Mouse (Mus musculus) midbrain, embryonic 11.5 days (tissue): ENCODE data around the gene Crtc3. TPM values are rescaled to one million over a fixed set of nuclear protein-coding genes. Genes with fewer than 3 reads are reported as not detected.

Experiments used
- ATAC-seq: fragments of 200-750 bp; cut with Nextera tagmentation; 2 replicates; pipeline ENCODE4 v1.8.0; 2017; ENCODE audit warnings: moderate TSS enrichment, moderate library complexity; ENCODE audit not compliant: low FRiP score
- DNase-seq: peaks from one replicate; pipeline ENCODE4 v3.0.0; 2015; ENCODE audit warnings: low spot score; ENCODE audit errors: missing footprints
- H3K27ac ChIP-seq: fragments of 300-500 bp; sonication (generic); 2 replicates; pipeline ENCODE4 v1.5.1; 2014; ENCODE audit warnings: low read depth, low read length
- H3K27me3 ChIP-seq: fragments of 300-500 bp; sonication (generic); 2 replicates; pipeline ENCODE4 v1.6.1; 2014; ENCODE audit warnings: mild to moderate bottlenecking, low read length, moderate library complexity, mixed read lengths; ENCODE audit not compliant: control insufficient read depth, insufficient read depth
- H3K36me3 ChIP-seq: fragments of 300-500 bp; sonication (generic); 2 replicates; pipeline ENCODE4 v1.6.1; 2014; ENCODE audit warnings: mild to moderate bottlenecking, low read length, moderate library complexity, mixed read lengths; ENCODE audit not compliant: control insufficient read depth, insufficient read depth
- H3K4me1 ChIP-seq: fragments of 300-500 bp; sonication (generic); 2 replicates; pipeline ENCODE4 v1.6.1; 2014; ENCODE audit warnings: low read length; ENCODE audit not compliant: control insufficient read depth, insufficient read depth
- H3K4me2 ChIP-seq: fragments of 300-500 bp; sonication (generic); 2 replicates; pipeline ENCODE4 v1.6.1; 2014; ENCODE audit warnings: mild to moderate bottlenecking, moderate library complexity
- H3K4me3 ChIP-seq: fragments of 300-500 bp; sonication (generic); 2 replicates; pipeline ENCODE4 v1.5.1; 2014; ENCODE audit warnings: low read depth, low read length
- H3K9ac ChIP-seq: fragments of 300-500 bp; sonication (generic); 2 replicates; pipeline ENCODE4 v1.6.1; 2014; ENCODE audit warnings: low read length
- H3K9me3 ChIP-seq: fragments of 300-500 bp; sonication (generic); 2 replicates; pipeline ENCODE4 v1.6.1; 2016; ENCODE audit warnings: low read length; ENCODE audit not compliant: control insufficient read depth
- WGBS: fragments of 180-500 bp; shearing (Covaris S2); extraction: QIAGEN DNeasy Blood & Tissue Kit; methylation state at CpG from one replicate; pipeline ENCODE4 v1.1.7; 2014; 5-methylcytosine and 5-hydroxymethylcytosine counted together
- polyA plus RNA-seq: library from polyadenylated mRNA; unstranded; fragments of >200 nt; fragmentation: Nextera tagmentation; extraction: Ambion mirVana; gene quantifications from 2 replicates; pipeline ENCODE4 v1.2.1, GENCODE M21; 2014

The Crtc3 gene
- polyA plus RNA-seq, 1 experiment from 2014 or later = 7.9 TPM

DNA sequence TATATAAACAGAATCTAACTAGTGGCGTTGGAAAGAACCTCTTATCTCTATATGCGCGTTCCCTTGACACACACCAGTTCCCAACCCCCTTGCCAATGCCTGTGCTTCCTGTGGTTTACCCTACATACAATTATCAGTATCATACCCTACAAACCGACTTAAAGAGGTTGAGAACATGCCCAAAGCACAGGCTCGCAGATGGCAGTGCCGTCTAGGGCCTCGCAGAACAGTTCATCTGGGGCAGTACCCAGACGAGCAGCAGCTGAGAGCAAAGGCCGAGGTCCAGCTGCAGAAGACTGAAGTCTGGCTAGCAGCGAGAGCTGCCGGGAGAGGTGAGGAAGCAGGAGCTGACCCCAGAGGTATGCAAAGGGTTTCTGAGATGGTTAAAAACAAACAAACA is 21.5 kb downstream of the Crtc3 start:
- Histone ChIP-seq H3K27me3 (no peaks in the 10 kb centered on the region), H3K36me3 (no peaks in the 10 kb centered on the region), H3K4me3 (no peak overlapping the region), H3K4me2 (no peak overlapping the region), H3K27ac (no peak overlapping the region), H3K9me3 (no peaks in the 10 kb centered on the region), H3K4me1 (no peaks in the 10 kb centered on the region), H3K9ac (no peak overlapping the region)
- ATAC-seq = no peak
- DNase-seq = no peak
- WGBS = 78% methylated on average over 11 of the region's 11 CpGs

DNA sequence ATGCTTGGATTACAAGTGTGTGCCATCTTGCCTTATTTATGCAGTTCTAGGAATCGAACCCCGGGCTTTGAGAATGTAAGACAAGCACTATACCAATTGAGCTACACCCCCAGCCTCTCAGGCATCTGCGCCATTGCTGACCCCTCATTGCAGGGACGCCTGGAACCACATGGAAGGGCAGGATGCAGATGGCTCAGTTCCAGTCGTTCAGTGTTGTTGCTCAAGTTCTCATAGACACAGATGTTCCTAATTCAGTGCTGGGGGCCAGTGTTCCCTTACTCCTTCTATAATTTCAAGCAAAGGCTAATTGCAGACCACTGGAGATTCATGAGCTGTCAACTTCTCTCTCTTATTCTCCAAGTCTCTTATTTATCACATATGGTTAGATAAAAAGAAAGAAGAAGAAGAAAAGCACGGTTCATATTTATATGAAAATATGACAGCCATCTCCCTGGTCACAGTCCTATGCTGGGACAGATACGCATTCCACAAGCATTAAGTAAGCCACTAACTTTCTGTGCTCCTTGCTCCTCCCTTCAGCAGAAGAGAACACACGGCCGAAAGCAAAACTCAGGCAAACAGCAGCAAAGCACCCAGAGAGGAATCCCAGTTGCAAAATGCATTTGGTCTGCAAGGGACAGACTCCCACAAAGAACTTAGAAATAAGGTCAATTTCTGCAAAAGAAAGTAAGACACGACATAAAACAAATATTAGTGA is 22.3 kb downstream of the Crtc3 start:
- no peak for ATAC-seq
- WGBS = 80% methylated on average over 10 of the region's 10 CpGs
- DNase-seq = no peak
- no peak overlapping the region for H3K9ac ChIP-seq
- H3K4me2 ChIP-seq = no peak overlapping the region
- no peak overlapping the region for H3K27ac ChIP-seq
- no peaks in the 10 kb centered on the region for H3K9me3 ChIP-seq
- no peak overlapping the region for H3K4me3 ChIP-seq
- no peaks in the 10 kb centered on the region for H3K27me3 ChIP-seq
- no peaks in the 10 kb centered on the region for H3K4me1 ChIP-seq
- H3K36me3 ChIP-seq = no peaks in the 10 kb centered on the region

DNA sequence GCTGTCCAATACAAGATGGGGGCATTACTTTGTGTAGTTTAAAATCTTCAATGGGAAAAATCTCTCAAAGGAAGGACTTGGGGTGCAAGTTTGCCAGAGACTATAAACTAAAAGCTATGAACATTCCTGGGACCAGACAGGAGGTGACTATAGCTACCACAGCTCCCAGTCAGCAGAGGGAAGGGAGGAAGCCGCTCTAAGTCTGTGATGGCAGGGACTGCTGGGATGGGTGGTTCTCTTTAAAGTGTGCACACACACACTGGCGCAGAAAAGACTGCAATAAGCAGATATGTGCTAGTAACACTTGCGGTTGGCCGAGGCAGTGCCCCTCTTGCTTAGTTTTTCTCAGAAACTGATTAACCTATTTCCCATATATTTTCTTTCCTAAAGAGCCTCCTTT is 27.6 kb downstream of the Crtc3 start:
- Histone ChIP-seq H3K9ac (no peak overlapping the region), H3K9me3 (no peaks in the 10 kb centered on the region), H3K4me1 (no peaks in the 10 kb centered on the region), H3K4me3 (no peak overlapping the region), H3K36me3 (no peaks in the 10 kb centered on the region), H3K4me2 (no peak overlapping the region), H3K27me3 (no peaks in the 10 kb centered on the region), H3K27ac (no peak overlapping the region)
- 91% methylated on average over 4 of the region's 4 CpGs for WGBS
- ATAC-seq (no peak), DNase-seq (no peak)

DNA sequence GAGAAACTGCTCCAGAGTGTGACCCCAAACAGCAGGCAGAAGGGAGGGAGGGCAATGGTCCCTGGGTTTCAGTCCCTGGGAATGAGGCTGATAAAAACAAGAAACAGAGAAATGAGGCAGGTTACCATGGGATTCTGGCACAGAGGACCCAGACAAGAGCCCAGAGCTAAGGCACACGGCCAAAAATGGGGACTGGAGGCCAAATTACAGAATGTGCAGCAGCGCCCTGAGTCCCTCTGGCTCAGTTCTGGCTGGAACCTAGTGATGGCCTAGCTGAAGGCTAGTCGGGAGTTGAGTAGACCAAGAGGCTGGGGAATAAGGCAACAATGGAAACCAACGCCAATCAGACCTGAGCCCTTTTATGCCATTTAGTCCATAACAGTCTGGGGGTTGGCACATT is 28.1 kb downstream of the Crtc3 start:
- H3K4me1 ChIP-seq = no peaks in the 10 kb centered on the region
- ATAC-seq = no peak
- WGBS = 83% methylated on average over 4 of the region's 4 CpGs
- H3K9ac ChIP-seq = no peak overlapping the region
- H3K4me3 ChIP-seq = no peak overlapping the region
- H3K4me2 ChIP-seq = no peak overlapping the region
- H3K36me3 ChIP-seq = no peaks in the 10 kb centered on the region
- no peaks in the 10 kb centered on the region for H3K9me3 ChIP-seq
- no peak for DNase-seq
- H3K27me3 ChIP-seq = no peaks in the 10 kb centered on the region
- H3K27ac ChIP-seq = no peak overlapping the region

DNA sequence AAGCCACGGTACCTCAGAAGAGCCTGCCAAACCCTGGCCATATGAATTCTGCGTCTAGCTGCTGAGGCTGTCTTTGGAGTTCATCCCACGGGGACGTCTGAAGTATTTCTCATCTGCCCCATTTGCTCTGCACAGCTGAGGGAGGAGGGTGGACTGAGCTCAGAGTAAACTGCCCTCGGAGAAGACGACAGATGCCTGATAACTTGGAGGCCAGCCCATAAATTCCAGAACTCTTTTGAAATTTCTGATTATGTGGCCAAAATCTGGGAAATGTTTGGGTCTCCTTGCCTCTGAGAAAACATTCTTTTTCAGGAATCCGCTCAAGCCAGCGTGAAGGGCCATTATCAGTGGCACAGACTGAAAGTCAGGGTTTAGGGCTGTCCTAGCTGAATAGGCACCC is 30.8 kb downstream of the Crtc3 start:
- Histone ChIP-seq H3K9ac (no peak overlapping the region), H3K27ac (no peak overlapping the region), H3K4me1 (no peaks in the 10 kb centered on the region), H3K27me3 (no peaks in the 10 kb centered on the region), H3K36me3 (no peaks in the 10 kb centered on the region), H3K9me3 (no peaks in the 10 kb centered on the region), H3K4me3 (no peak overlapping the region), H3K4me2 (no peak overlapping the region)
- peak; percentile 68 for DNase-seq
- ATAC-seq = no peak
- 77% methylated on average over 8 of the region's 8 CpGs for WGBS

DNA sequence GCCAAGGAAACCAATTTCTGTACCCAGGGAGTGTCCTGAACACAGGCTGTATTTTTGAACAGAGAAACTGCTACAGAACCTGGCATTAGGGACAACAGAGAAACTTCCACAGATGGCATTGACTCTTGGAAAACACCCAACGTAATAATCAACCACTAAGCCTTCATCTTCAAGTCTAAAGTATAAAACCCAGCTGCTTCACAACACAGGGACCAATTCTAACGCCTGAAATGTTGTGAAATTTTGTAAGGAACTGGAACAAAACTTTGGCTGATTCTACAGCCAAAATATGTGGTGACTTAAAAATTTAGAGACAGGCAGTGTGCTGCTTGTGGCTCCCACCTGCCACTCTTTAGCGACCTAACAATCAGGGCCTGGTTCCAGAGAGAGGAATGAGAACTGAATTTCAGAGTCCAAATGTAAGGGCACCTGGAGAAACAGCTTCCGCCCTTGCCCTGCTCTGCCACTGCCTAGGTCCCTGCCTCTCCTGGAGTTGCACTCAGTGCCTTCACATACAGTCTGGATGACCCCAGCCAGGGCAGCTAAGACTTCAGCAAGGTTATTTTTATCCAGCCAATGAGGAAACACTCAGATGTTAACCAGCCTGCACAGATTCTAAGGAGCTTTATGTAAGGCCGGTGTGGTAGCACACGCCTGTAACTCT is 33.2 kb downstream of the Crtc3 start:
- H3K4me1 ChIP-seq = no peaks in the 10 kb centered on the region
- no peak overlapping the region for H3K9ac ChIP-seq
- H3K4me2 ChIP-seq = no peak overlapping the region
- H3K9me3 ChIP-seq = no peaks in the 10 kb centered on the region
- H3K27ac ChIP-seq = no peak overlapping the region
- H3K4me3 ChIP-seq = no peak overlapping the region
- WGBS = 79% methylated on average over 6 of the region's 6 CpGs
- ATAC-seq (no peak), DNase-seq (peak; percentile 31)
- H3K36me3 ChIP-seq = no peaks in the 10 kb centered on the region
- no peaks in the 10 kb centered on the region for H3K27me3 ChIP-seq

DNA sequence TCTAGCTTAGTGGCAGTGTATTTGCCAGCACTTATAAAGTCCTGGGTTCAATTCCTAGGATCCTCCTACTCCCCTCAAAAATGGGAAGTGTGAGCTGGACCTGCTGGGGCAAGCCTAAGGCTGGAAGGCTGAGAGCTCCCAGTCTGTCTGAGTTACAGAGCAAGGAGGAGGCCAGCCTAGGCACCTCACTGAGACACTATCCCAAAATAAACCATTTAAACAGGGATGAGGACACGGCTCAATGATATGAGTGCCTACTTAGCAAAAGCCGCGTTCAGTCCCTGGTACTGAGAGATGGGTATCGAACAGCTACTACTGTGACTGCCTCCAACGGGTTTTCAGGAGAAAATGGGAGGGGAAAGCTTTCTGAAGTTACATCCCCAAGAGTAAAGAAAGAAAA is 33.8 kb downstream of the Crtc3 start:
- Histone ChIP-seq H3K36me3 (no peaks in the 10 kb centered on the region), H3K9ac (no peak overlapping the region), H3K4me3 (no peak overlapping the region), H3K27me3 (no peaks in the 10 kb centered on the region), H3K4me2 (no peak overlapping the region), H3K9me3 (no peaks in the 10 kb centered on the region), H3K27ac (no peak overlapping the region), H3K4me1 (no peaks in the 10 kb centered on the region)
- DNase-seq (no peak), ATAC-seq (no peak)
- WGBS = 70% methylated on average over 5 of the region's 5 CpGs

DNA sequence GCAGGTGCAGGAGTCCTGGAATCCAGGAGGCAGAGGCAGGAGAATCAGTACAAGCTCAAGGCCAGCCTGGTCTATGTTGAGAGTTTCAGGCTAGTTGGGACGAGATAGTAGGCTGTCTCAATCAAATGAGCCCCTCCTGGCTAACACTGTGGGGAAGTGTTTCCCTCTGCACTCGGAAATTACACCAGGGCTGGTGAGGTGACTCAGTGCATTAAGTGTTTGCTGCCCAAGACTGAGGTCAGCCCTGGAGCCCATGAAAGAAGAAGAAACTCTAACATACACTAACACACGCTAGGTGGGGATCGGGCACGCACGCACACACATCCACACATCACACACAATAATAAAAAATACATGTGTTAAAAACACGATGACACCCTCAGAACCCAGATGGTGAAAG is 34.3 kb downstream of the Crtc3 start:
- DNase-seq (peak; percentile 78), ATAC-seq (no peak)
- H3K4me2 ChIP-seq = no peak overlapping the region
- no peak overlapping the region for H3K4me3 ChIP-seq
- H3K36me3 ChIP-seq = no peaks in the 10 kb centered on the region
- H3K9ac ChIP-seq = no peak overlapping the region
- no peak overlapping the region for H3K27ac ChIP-seq
- H3K9me3 ChIP-seq = no peaks in the 10 kb centered on the region
- no peaks in the 10 kb centered on the region for H3K27me3 ChIP-seq
- no peaks in the 10 kb centered on the region for H3K4me1 ChIP-seq
- WGBS = 86% methylated on average over 7 of the region's 7 CpGs

DNA sequence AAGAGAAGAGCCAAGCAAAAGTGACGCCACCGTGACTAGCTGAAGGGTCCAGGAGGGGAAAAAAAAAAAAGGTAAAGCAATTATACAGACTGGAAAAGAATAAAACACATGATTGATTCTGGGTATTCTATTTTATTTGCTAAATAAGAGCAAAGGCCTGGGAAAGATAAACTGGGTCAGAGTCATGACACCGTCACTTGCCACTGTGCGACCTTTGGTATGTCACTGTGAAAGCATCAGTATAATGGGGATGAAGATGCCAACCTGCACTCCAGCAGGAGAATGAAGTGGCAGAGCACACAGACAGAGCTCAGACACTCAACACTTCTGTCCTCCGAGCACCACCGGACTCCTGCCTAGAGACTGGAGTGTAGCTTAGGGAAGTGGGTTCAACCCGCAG is 34.7 kb downstream of the Crtc3 start:
- no peak for DNase-seq

More for the DNA sequence above, 34.7 kb downstream of the Crtc3 start:
- H3K9ac ChIP-seq = no peak overlapping the region
- H3K4me1 ChIP-seq = no peaks in the 10 kb centered on the region
- H3K27ac ChIP-seq = no peak overlapping the region
- no peak overlapping the region for H3K4me2 ChIP-seq
- no peaks in the 10 kb centered on the region for H3K9me3 ChIP-seq
- 92% methylated on average over 7 of the region's 7 CpGs for WGBS
- H3K4me3 ChIP-seq = no peak overlapping the region
- H3K36me3 ChIP-seq = no peaks in the 10 kb centered on the region
- H3K27me3 ChIP-seq = no peaks in the 10 kb centered on the region
- ATAC-seq = no peak
